Mouse (Mus musculus) MEL (cell line): Measurements from ENCODE around the gene Atp5h. TPM values are rescaled to one million over a fixed set of nuclear protein-coding genes. Genes with fewer than 3 reads are reported as not detected.

Experiments
- DNase-seq: peaks from one replicate; pipeline ENCODE4 v3.0.0; 2011; ENCODE audit warnings: low read depth, low spot score
- H3K27ac ChIP-seq: 2 replicates; pipeline ENCODE4 v1.5.1; 2012; ENCODE audit warnings: low read depth, mild to moderate bottlenecking, control low read depth, low read length, moderate library complexity; ENCODE audit not compliant: control insufficient read depth
- H3K27me3 ChIP-seq, 2 experiments: fragments of 150-350 bp in 1 of 2; sonication (generic) in 1 of 2; 2 replicates each; pipeline ENCODE4 v1.6.1; 2012; ENCODE audit warnings: low read length in 2 of 2, mild to moderate bottlenecking in 2 of 2, improper control_type of control experiment in 1 of 2, moderate library complexity in 1 of 2; ENCODE audit not compliant: insufficient read depth in 2 of 2, control insufficient read depth in 1 of 2
- H3K36me3 ChIP-seq, 2 experiments: 2 replicates each; pipeline ENCODE4 v1.6.1; 2012 to 2014; ENCODE audit warnings: low read length in 2 of 2, improper control_type of control experiment in 1 of 2, inconsistent platforms in 1 of 2, mild to moderate bottlenecking in 1 of 2; ENCODE audit not compliant: insufficient read depth in 2 of 2, control insufficient read depth in 1 of 2
- H3K4me1 ChIP-seq, 2 experiments: fragments of 150-350 bp in 1 of 2; sonication (generic) in 1 of 2; 2 replicates each; pipeline ENCODE4 v1.6.1; 2012; ENCODE audit warnings: low read length in 2 of 2, improper control_type of control experiment in 1 of 2, mild to moderate bottlenecking in 1 of 2; ENCODE audit not compliant: insufficient read depth in 2 of 2, control insufficient read depth in 1 of 2
- H3K4me3 ChIP-seq, 2 experiments: fragments of 150-350 bp in 1 of 2; sonication (generic) in 1 of 2; 2 replicates each; pipeline ENCODE4 v1.5.1; 2012; ENCODE audit warnings: low read depth in 2 of 2, low read length in 2 of 2, mild to moderate bottlenecking in 2 of 2, moderate library complexity in 2 of 2, control low read depth in 1 of 2, improper control_type of control experiment in 1 of 2; ENCODE audit not compliant: control insufficient read depth in 1 of 2, insufficient read depth in 1 of 2
- H3K79me2 ChIP-seq: 2 replicates; pipeline ENCODE4 v1.6.1; 2012; ENCODE audit warnings: mild to moderate bottlenecking, low read length, moderate library complexity; ENCODE audit not compliant: control insufficient read depth, poor library complexity, insufficient read depth
- H3K9ac ChIP-seq: 2 replicates; pipeline ENCODE4 v1.6.1; 2012; ENCODE audit warnings: low read depth, mild to moderate bottlenecking, control low read depth, low read length, moderate library complexity; ENCODE audit not compliant: control insufficient read depth, poor library complexity, severe bottlenecking
- H3K9me3 ChIP-seq: fragments of 150-350 bp; sonication (generic); replicated peaks from 2 replicates; pipeline ENCODE4 v1.6.1; 2012; ENCODE audit warnings: mild to moderate bottlenecking, low read length, improper control_type of control experiment, moderate library complexity; ENCODE audit not compliant: insufficient read depth
- BHLHE40 ChIP-seq: IDR thresholded peaks from 2 replicates; pipeline ENCODE4 v1.6.1; 2012; ENCODE audit warnings: low read depth, mild to moderate bottlenecking, inconsistent platforms, low read length, improper control_type of control experiment, borderline replicate concordance
- JUND ChIP-seq: IDR thresholded peaks from 2 replicates; pipeline ENCODE4 v1.6.1; 2011; ENCODE audit warnings: low read depth, mild to moderate bottlenecking, improper control_type of control experiment, low read length
- MAFK ChIP-seq: IDR thresholded peaks from 2 replicates; pipeline ENCODE4 v1.6.1; 2011; ENCODE audit warnings: low read depth, mild to moderate bottlenecking, low read length, improper control_type of control experiment, borderline replicate concordance
- MAZ ChIP-seq: IDR thresholded peaks from 2 replicates; pipeline ENCODE4 v1.6.1; 2012; ENCODE audit warnings: low read depth, mild to moderate bottlenecking, inconsistent platforms, low read length, improper control_type of control experiment
- MYB ChIP-seq: IDR thresholded peaks from 2 replicates; pipeline ENCODE4 v1.6.1; 2011; ENCODE audit warnings: mild to moderate bottlenecking, low read depth, low read length, improper control_type of control experiment
- NRF1 ChIP-seq: IDR thresholded peaks from 2 replicates; pipeline ENCODE4 v1.6.1; 2014; ENCODE audit warnings: low read depth, mild to moderate bottlenecking, inconsistent platforms, low read length, improper control_type of control experiment, moderate library complexity; ENCODE audit not compliant: poor library complexity, insufficient read depth, severe bottlenecking
- POLR2A ChIP-seq, 2 experiments: IDR thresholded peaks; 2 replicates each; pipeline ENCODE4 v1.6.1; 2011 to 2012; ENCODE audit warnings: low read length in 2 of 2, mild to moderate bottlenecking in 2 of 2, control low read depth in 1 of 2, improper control_type of control experiment in 1 of 2, low read depth in 1 of 2, moderate library complexity in 1 of 2; ENCODE audit not compliant: control insufficient read depth in 1 of 2, insufficient read depth in 1 of 2, poor library complexity in 1 of 2
- POLR2AphosphoS2 ChIP-seq: IDR thresholded peaks from 2 replicates; pipeline ENCODE4 v1.6.1; 2011; ENCODE audit warnings: low read length, improper control_type of control experiment
- POLR2AphosphoS5 ChIP-seq: IDR thresholded peaks from 2 replicates; pipeline ENCODE4 v1.6.1; 2012; ENCODE audit warnings: low read depth, borderline replicate concordance, mild to moderate bottlenecking, inconsistent platforms, low read length, moderate library complexity, mixed read lengths
- TAL1 ChIP-seq: IDR thresholded peaks from 2 replicates; pipeline ENCODE4 v1.6.1; 2012; ENCODE audit warnings: mild to moderate bottlenecking, inconsistent platforms, low read length, moderate library complexity, mixed read lengths
- TBP ChIP-seq: IDR thresholded peaks from 2 replicates; pipeline ENCODE4 v1.8.0; 2011; ENCODE audit warnings: low read depth, low read length, improper control_type of control experiment
- UBTF ChIP-seq: IDR thresholded peaks from 2 replicates; pipeline ENCODE4 v1.6.1; 2012; ENCODE audit warnings: low read depth, mild to moderate bottlenecking, inconsistent platforms, low read length, improper control_type of control experiment, moderate library complexity, borderline replicate concordance; ENCODE audit not compliant: insufficient read depth
- USF1 ChIP-seq: IDR thresholded peaks from 2 replicates; pipeline ENCODE4 v1.6.1; 2014; ENCODE audit warnings: low read depth, mild to moderate bottlenecking, inconsistent platforms, low read length, improper control_type of control experiment, moderate library complexity
- polyA plus RNA-seq, 2 experiments: library from polyadenylated mRNA; stranded (reverse) in 1 of 2; unstranded in 1 of 2; fragments of >175 nt in 1 of 2; fragments of >200 nt in 1 of 2; gene quantifications; 2 replicates each; pipeline versions ENCODE4 v1.2.1 to v1.2.4; 2012; ENCODE audit warnings: low replicate concordance in 2 of 2, low read depth in 1 of 2; ENCODE audit not compliant: insufficient read length in 2 of 2, insufficient read depth in 1 of 2, missing spikeins in 1 of 2
- total RNA-seq: library from RNA; depleted of rRNA; stranded (reverse); fragments of 300-350 nt; gene quantifications from 2 replicates; pipeline ENCODE4 v1.2.3, GENCODE M21; 2012

Gene Atp5h
- total and polyA plus RNA-seq, 3 experiments = 525 to 1,715 (median 706) TPM

DNA sequence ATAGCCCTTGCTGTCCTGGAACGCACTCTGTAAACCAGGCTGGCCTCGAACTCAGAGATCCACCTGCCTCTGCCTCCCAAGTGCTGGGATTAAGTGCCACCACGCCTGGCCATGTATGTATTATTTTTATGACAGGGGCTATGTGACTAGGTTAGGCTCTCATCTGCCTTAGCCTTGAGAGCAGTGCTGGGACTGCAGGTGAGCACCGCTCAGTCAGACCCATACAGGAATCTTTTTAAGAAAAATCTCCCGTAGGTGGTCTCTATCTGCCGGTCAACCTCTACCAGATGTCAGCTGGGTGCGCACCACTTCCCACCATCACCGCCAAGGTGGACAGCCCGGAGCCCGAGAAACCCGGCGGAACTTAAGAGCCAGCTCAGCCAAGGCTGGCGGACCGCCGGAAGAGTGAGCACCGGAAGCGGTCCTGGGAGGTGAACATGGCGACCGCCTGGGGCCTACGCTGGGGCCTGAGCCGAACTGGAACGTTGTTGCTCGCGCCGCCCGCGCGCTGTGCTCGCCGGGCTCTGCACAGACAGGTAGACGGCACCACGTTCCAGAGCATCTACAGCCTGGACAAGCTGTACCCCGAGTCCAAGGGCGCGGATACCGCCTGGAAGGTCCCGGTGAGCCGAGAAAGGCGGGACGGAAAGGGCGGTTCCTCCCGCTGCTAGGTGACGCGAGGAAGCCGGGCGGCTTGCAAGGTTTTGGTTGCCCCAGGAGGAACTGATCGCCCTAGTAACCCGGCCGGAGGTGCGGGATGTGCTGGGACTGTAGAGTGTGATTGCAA lies 16.2 kb downstream of the Atp5h start, which contains the start of gene Mrpl58 (continued):
- 0 out of 2 replicates have a peak, but pooled peaks have one; percentile 38 for TF ChIP-seq USF1
- TF ChIP-seq MAZ = peak; percentile 89
- TF ChIP-seq MAFK = no peak
- peak; percentile 10; the same call in 1 of the 2 replicates for TF ChIP-seq NRF1

DNA sequence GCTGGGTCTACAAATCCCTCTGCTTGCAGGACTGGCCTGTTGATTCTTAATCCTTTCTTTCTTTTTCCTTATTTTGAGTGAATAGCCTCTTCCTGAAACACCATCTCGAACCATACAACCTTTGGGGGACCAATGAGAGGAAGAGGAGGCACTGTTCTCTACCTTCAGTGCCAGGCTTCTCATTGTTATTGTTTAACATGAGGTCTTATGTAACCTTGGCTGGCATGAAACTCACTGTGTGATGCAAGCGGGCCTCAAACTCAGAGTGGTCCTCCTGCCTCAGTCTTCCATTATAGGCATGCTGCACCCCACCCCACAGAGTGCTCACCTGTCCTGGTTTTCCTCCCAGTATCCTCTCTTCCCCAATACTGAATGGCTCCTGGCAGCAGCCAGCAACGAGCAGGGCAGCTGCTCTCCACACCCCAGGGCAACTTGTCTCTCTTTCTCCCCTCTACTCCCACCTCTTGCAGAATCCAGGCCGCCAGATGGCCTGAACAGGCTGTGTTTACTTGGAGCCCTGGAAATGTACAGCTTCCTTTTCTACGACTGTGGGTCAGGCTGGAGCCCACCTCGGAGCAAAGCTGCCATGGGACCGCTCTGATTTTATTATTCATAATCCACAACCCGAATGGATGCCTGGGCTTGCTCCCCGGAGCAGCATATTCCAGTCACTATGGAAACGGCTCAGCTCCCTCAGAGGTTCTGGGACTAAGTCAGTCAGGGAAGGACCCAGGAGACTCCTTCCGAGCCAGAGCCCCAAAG lies 19.0 kb downstream of the Atp5h start:
- no peaks in the 10 kb centered on the region for H3K9me3 ChIP-seq
- DNase-seq = no peak
- TF ChIP-seq BHLHE40 (no peak), MAZ (no peak)
- TF ChIP-seq, all 39 proteins: peak for 0
- no peak overlapping the region for H3K27ac ChIP-seq
- H3K27me3 ChIP-seq = no peaks in the 10 kb centered on the region
- H3K79me2 ChIP-seq = peaks cover 10% of the 10 kb centered on the region
- H3K4me3 ChIP-seq = no peak overlapping the region
- H3K9ac ChIP-seq = no peak overlapping the region
- H3K4me1 ChIP-seq = peaks cover 2 to 21% of the 10 kb centered on the region in 2 experiments; a peak in 2 of 4 replicates
- H3K36me3 ChIP-seq = peaks cover 0 to 14% of the 10 kb centered on the region in 2 experiments; a peak in 2 of 4 replicates

DNA sequence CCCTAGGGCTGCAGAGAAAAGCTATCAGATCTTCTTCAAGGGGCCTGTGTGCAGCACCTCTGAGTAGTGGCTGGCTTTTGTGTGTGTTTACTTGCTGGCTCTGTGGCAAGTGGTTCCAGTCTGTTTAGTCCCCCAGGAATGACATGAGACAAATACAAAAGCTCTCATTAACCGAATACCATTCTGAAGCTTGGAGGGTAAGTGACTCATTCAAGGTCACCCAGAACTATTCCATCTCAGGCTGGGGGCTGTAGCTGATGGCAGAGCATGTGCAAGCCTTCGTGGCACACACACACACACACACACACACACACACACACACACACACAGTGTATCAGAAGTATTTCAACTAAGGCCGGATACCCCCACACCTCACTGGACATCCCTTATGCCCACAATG lies 19.6 kb downstream of the Atp5h start:
- no peaks in the 10 kb centered on the region for H3K9me3 ChIP-seq
- no peak overlapping the region for H3K4me3 ChIP-seq
- H3K9ac ChIP-seq = no peak overlapping the region
- DNase-seq = no peak
- H3K27me3 ChIP-seq = no peaks in the 10 kb centered on the region
- H3K27ac ChIP-seq = no peak overlapping the region
- H3K79me2 ChIP-seq = peaks cover 9% of the 10 kb centered on the region
- TF ChIP-seq TAL1 = no peak
- no peak for TF ChIP-seq POLR2AphosphoS5
- TF ChIP-seq POLR2A (IDR thresholded peaks at IDR 0.05; ENCODE audit: control insufficient read depth in 1 of 2, insufficient read depth in 1 of 2, low read depth in 1 of 2, low read length in 2 of 2, poor library complexity in 1 of 2) = no peak
- TF ChIP-seq UBTF = no peak
- TF ChIP-seq MYB = no peak
- no peak for TF ChIP-seq TBP
- TF ChIP-seq BHLHE40 = no peak
- TF ChIP-seq JUND = no peak
- TF ChIP-seq POLR2AphosphoS2 = no peak
- peaks cover 2 to 21% of the 10 kb centered on the region in 2 experiments; a peak in 2 of 4 replicates for H3K4me1 ChIP-seq
- peaks cover 0 to 14% of the 10 kb centered on the region in 2 experiments; a peak in 2 of 4 replicates for H3K36me3 ChIP-seq
